Mouse (Mus musculus) heart, postnatal 36 days (tissue): ENCODE data around the gene Prph2. TPM values are rescaled to one million over a fixed set of nuclear protein-coding genes. Genes with fewer than 3 reads are reported as not detected.

ENCODE experiments used
- DNase-seq, 2 experiments: peaks; one replicate each; pipeline ENCODE4 v3.0.0; 2021 to 2022
- intact Hi-C: fragments of 180-260 bp; cut with DNase I; formaldehyde crosslinking; loops from one replicate; pipeline ENCODE4 v1.15.1; 2025
- total RNA-seq, 2 experiments: library from RNA; stranded (reverse); gene quantifications; 2 replicates each; pipeline ENCODE4 v1.2.3; 2021

The Prph2 gene
- total RNA-seq: not detected

DNA sequence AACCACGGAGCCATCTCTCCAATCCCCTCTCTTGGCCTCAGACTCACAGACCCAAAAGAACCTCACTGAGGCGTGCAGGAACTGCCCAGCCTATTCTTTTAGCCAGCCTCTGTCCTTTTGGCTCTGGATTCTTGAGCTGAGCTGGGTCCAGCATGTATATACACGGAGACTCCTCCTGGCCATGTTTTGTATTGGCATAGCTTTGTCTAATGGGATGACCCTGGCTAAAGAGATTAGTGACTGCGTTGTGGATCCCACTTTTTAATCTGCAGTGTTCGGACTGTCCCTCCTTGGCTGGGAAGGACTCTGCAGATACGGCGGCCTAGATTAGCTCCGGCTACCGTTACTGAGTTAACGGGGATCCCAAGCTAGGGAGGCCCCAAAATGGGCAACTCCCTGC lies at the start of gene Prph2:
Gene Prph2, plus strand, starts transcription at position 274 of the 400 bp plus-strand sequence.
- DNase-seq: no peak
- intact Hi-C loops: no loop called here

DNA sequence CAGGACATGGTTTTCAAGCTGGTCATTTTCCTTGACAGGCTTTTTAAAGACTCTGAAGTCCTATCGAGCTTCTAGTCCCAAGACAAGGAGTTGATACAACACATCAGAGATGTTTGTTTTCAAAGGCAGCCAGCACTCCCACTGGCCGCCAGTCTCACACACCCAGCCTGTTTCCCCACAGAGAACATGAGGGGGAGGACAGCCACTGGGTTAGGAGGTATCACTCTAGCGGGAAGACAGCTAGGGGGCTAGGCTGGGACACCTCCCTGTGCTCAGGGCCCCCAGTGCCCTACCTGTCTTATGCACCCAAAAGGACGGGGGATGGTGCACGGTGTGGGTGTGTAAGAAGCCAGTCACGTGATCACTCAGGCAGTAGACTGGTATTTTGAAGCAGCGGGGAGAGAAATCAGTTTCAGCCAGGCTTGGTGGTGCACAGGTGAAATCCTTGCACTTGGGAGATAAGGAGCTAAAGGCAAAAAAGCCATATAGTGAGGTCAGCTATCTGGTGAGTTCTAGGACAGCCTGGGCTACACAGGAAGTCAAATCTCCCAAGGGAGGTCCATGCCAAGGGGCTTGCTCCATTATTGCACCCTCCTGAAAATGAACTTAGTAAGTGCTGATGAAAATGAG lies 45.6 kb upstream of the Prph2 start:
- intact Hi-C loops: no loop called here

DNA sequence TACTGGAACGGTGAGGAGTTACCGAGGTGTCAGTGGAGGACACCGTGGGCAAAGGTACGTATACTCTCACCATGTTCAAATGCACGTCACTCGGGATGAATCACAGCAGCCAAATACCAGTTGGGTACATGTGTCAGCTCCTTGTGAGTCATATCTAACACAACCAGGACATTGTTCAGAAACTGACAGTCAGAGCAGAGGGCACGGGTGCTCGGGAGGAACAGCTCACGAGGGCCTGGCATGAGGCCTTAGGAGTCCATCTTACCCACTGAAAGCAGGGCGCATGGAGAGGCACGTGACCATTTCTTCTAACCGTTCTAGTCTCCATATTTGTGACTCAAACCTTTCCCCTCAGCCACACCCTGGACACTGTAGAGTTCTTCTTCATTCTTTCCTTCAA lies 43.4 kb upstream of the Prph2 start:
- intact Hi-C loops: no loop called here

More for the DNA sequence above, 45.6 kb upstream of the Prph2 start:
- no peak for DNase-seq

DNA sequence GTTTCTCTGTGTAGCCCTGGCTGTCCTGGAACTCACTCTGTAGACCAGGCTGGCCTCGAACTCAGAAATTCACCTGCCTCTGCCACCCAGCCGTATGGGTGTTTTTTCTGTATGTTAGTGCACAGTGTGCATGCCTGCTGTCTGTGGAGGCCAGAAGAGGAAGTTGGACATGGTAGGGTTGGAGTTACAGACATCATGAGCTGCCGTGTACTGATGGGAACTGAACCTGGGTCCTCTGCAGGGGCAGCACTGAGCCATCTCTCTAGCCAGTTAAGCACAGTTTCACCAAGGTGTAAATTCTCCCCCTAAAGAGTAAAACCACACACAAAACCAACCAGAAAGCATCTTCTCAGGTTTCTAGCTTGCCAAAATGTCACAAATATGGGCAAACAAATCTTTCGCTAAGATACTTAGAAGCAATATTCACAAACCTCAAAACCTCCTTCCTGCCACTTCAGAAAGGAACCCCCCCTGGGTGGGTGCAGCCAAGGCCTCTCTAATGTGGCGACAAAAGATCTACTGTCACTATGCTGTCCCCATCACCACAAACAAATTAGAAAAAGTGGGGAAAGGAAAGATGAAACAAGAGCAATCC lies 40.0 kb upstream of the Prph2 start:
- intact Hi-C loops: no loop called here
- no peak for DNase-seq

More for the DNA sequence above, 43.4 kb upstream of the Prph2 start:
- DNase-seq: no peak

DNA sequence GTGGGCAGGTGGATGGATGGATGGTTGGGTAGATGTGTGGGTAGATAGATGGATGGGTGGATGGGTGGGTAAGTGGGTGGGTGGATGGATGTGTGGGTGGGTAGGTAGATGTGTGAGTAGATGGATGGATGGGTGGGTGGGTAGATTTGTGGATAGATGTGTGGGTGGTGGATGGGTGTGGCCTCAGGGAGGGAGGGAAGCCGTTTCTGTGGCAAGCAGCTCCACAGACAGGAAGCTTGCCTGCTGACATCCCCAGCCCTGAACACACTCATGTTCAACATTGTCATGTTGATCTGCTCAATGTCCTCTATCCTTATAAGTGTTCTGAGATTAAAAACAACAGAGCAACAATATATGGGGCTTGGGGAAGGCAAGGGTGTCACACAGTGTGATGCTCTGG lies 39.3 kb upstream of the Prph2 start:
- no peak for DNase-seq
- intact Hi-C loops: no loop called here

DNA sequence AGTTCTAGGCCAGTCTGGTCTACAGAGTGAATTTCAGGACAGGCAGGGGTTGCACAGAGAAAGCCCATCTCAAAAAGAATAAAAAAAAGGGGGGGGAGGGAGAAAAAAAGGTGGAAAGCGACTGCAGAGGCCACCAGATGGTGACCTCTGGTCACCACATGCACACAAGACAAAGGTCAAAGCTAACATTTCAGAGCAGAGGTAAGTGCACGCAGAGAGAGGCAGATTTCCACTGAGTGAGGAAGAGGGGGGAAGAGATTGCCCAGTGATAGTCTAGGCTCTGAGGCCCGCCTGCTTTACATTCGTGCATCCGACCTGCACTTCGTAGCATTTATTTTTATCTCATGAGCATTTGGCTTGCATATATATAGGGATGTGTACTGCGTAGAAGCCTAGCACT lies 37.5 kb upstream of the Prph2 start:
- intact Hi-C loops: loop anchor here (2.0 kb wide), 1 partner anchor 14 kb away; the partner anchor contains the start of gene Bicral
- no peak for DNase-seq

DNA sequence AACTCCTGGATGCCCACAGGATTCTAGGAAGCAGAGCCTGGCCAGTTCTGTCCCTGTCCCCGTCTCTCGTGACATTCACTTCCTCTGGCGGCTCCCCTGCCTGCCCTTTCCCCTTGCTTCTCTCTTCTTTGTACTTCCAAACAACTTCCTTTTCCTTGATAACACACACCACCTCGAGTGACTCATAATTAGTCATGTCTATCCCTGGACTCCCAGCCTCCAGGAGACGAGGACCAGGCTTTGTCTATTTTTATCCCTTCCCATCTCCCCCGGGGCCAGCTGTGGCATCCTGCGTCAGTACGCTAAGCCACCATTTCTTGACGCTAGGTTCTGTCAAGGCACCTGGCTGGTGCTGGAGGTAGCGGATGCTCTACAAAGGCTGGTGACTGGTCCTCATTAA lies 36.1 kb upstream of the Prph2 start:
- intact Hi-C loops: no loop called here
- peak; percentile 46 to 66 for DNase-seq

DNA sequence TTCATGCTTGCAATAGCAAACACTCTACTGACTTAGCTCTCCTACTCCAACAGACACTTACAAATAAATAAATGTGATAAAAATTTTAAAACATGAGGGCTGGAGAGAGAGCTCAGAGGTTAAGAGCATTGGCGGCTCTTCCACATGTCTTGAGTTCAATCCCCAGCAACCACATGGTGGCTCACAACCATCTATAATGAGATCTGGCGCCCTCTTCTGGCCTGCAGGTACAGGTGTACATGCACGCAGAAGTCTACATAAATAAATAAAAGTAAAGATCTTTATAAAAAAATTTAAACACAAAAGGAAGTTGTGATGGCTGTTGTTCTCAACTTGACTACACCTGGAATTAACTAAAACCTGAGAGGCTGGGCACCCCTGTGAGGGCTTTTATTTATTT lies 34.6 kb upstream of the Prph2 start:
- intact Hi-C loops: no loop called here

DNA sequence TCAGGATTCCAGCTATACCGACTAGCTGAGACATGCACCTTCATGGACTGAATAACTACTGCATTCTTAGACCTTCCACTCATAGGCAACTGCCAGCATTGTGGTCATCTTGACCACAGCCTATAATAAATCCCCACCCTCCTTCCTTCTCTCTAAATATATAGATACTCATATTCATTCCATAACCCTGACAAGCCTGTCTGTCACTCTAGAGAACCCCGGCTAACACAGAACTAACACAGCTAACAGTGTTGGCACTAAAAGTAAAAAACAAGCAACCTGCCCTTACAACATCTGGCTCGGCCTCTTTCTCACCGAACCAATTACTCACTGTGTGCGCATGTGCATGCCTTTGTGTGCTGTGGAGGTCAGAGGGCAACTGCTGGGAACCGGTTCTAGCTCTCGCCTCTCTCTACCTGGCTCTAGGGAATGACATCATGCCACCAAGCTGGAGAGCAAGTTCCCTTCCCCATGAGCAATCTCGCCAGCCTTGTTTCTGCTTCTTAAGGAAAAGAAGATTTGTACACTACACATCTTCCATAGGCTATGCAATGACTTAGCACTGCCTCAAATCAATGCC lies 33.8 kb upstream of the Prph2 start:
- intact Hi-C loops: no loop called here
- no peak for DNase-seq

More for the DNA sequence above, 34.6 kb upstream of the Prph2 start:
- DNase-seq: no peak

DNA sequence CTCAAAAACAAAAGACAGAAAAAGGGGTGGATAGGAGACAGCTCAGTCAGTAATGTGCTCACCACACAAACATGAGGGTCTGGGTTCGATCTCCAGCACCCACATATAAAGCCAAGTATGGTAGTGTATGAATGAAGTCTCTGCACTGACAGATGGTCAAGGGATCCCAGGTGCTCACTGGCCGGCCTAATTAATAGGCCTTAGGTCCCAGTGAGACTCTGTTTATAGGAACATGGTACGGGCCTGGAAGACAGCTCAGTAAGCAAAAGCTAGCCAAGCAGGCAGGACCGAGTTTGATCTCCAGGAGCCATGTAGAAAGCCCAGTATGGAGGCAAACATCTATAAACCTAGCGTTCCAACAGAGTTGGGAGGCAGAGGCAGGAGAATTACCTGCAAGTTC lies 33.2 kb upstream of the Prph2 start:
- intact Hi-C loops: no loop called here
- DNase-seq: no peak

DNA sequence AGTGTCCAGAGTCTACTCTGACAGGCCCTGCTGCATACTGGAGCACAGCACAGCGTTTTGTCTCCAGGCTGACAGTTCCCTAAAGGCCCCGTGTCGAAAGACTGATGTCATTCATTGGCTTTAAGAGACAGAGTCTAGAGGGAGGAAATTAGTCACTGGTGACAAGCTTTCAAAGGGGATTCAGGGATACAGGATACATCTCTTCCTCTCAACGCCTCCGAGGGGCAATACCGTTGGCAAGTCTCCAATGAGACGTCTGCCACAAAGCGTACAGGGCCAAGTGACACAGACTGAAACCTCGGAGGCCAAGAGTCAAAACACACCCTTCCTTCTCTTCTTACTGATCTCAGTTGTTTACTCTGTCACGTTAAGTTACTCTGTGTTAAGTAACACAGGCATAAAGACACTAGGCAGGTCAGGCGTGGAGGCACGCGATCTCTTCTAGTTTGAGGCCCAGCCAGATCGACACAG lies 30.4 kb upstream of the Prph2 start:
- intact Hi-C loops: no loop called here
- DNase-seq: peak; percentile 66 to 79

DNA sequence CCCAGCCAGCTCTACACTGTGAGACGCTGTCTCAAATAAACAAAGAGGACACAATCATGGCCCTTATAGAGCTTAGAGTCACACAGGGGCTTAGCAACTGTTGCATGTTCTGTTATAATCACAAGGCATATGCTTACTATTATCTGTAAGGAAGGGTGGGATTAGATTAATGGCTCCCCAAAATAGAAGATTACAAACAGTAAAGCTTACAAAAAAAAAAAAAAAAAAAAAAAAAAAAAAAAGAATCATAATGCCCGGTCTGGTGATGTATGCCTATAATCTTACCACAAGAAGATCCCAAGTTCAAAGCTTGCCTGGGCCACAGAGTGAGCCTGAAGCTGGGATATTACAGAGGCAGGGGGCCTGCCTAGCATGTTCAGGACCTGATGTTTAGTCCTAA lies 29.9 kb upstream of the Prph2 start:
- no peak for DNase-seq
- intact Hi-C loops: no loop called here

DNA sequence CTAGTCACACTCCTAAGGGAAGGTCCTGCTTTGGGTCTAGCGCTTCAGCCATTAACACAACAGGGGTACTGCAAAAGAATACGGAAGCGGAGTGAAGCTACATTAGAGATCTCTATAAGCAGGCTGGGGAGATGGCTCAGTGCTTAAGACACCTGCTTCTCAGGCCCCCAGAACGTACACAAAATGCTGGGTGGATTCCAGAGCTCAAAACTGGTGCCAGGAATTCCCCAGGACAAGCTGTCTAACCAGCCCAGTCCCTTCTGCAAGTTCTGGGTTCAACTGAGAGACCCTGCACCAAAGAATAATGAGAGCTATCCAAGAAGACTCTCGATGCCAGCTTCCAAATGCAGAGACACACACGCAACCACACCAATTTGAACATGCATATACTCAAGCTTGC lies 28.5 kb upstream of the Prph2 start:
- DNase-seq: no peak
- intact Hi-C loops: no loop called here

DNA sequence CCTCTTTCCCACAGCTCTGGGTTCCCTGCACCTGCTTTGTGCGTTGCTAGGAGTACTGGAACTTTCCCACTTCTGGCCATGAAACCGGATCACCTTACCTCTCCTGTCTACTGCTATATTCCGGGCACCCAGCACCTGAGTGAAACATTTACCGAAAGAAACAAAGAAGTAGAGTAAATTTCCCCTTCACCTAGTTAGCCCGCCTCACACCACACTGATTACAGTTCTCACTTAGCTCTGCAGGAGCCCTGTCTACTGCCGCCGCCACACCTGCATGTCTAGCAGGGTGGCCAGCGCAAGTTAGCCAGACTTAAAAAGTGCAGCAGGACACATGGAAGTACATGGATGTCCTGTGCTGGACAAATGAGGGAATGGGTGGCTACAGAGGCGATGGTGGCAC lies 27.2 kb upstream of the Prph2 start:
- DNase-seq: no peak
- intact Hi-C loops: no loop called here

DNA sequence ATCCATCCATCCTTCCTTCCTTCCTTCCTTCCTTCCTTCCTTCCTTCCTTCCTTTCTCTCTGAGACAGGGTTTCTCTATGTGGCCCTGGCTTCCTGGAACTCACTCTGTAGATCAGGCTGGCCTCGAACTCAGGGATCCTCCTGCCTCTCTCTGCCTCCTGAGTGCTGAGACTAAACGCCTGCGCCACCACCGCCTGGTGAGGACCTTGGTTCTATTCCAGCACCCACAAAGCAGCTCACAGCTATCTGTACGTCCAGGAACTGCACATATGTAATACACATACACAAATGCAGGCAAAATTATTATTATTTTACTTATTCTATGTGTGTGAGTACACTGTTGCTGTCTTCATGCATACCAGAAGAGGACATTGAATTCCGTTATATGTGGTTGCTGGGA lies 25.5 kb upstream of the Prph2 start:
- intact Hi-C loops: loop anchor here (5.0 kb wide), 1 partner anchor 77 kb away; no protein-coding TSS in a partner anchor
- DNase-seq: no peak

DNA sequence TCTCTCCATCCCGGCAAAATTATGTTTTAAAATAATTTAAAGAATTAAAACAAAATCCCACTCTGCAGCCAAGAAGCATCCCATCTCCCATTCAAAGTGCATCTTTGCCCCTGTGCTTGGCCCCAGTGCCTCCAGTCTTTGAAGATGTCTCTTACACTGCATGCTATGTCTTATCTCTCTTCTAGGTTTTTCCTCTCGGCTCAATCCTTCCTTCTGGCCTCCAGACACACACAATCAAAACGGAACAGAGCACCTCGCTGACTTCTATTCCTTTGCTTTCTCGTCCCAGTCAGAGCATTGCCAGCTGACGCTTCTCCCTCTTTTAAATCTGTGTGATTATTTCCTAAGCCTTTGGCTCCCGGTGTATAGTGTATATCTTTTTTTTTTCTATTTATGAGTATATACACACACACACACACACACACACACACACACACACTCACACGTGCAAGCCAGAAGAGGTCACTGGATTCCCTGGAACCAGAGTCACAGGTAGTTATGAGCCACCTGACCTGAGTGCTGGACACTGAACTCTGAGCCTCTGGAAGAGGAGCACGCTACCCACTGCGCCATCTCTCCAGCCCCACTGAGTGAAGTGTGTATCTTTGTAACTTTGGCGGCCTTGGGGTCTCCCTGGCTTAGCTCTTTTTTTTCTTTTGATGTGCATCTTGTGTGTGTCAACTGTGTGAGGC lies 24.9 kb upstream of the Prph2 start:
- intact Hi-C loops: loop anchor here (5.0 kb wide), 1 partner anchor 78 kb away; no protein-coding TSS in a partner anchor
- DNase-seq: no peak

DNA sequence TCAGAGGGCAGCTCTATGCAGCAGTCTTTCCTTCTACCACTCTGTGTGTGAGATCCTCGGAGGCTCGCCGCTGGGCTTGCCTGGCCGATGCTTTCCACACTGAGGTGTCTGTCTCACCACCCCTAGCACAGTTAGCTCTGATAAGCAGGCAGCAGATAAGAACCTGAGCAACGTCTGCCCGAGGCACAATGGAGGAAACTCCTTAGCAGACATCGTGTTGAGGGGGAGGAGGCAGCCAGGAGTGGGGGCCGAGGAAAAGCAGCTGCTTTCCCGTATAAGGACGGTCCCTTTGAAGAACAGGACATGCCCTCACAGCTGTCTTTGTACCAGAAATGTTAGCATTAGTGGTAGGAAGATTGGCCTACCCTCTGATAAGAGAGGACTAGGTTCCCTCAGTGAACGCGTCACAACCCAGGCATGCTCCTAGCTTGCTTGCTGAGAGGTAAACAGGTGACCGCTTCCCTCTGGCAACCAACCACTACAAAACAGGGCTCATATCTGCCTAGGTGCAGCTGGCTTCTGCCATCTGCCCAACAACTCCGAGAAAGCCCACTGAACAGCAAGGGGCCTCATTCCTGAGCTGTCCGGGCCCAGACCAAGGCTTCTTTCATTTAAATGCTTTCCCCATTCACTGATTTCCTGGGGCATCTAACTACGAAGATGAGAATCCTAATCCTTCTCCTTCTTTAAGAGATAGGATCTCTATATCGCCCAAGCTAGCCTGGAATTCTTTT lies 24.2 kb upstream of the Prph2 start:
- no peak for DNase-seq
- intact Hi-C loops: loop anchor here (5.0 kb wide), 1 partner anchor 79 kb away; no protein-coding TSS in a partner anchor

DNA sequence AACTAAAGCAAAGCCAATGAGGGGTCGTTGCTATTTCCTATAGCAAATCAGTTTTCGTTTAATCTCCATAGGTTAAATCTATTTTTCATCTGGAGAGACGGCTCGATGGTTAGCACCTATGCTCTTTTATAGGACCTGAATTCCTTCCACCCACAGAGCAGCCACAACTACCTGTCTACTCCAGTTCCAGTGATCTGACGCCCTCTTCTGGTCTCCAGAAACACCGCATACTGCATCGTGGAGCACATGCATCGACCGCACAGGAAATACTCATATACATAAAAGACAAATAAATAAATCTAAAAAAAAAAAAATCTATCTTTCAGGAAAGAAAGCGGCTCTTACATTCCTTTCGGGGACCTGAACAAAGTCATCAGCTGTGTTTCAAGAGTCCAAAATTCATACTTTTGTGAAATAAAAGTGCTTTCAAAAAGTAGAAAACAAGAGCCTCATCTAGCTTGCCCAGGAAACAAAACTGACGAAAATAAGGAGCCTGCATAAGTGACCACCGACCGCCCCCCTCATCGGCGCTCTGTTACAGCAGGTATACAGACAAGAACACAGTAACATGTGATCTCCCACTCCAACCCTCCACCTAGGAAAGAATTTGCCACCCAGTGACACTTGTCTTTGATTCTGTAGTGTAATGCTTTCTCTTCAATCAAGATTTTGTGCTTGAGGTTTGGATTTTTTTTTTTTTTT lies 21.6 kb upstream of the Prph2 start:
- peak in 1 of 2 experiments; percentile 44 for DNase-seq
- intact Hi-C loops: loop anchor here (1.0 to 5.0 kb wide), 2 partner anchors 32 to 81 kb away; no protein-coding TSS in a partner anchor

DNA sequence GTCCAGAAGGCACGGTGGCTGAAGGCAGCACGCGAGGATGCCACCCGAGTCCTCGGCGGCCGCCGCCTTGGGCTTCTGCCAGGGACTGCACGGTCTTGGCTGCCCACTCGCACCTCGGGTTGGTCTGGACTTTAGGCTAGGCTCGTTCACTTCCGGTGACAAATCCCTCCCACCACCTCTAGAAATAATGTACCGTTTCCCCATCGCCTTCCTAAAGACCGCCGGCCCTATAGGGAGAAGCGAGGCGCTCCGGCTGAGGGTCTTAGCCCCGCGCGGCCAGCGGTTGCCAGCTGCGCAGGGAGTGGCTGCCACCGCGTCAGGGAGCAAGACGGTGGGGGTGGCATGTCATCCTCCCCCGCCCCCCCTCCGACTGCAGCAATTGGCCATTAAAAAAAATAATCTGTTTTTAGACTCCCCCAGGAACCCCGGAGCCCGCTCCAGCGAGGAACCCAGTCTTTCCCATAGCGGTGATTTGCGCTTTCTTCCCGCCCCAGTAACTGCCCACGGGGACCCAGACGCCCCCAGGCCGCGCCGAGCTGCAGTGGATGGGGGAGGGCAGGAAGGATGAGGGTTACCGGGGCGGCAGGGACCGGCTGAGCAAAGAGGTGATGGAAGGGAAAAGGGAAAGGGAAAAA lies 20.7 kb upstream of the Prph2 start:
- intact Hi-C loops: loop anchor here (1.0 to 5.0 kb wide), 3 partner anchors 33 to 107 kb away; partner anchors contain the start of gene Rpl7l1

More for the DNA sequence above, 20.7 kb upstream of the Prph2 start:
- DNase-seq: peak; percentile 80 to 84
